Mouse (Mus musculus) telencephalon, adult 2 months (tissue): ENCODE data around the gene Erich3.
A peak's percentile ranks its signal among the peaks of the same experiment; 100 is the strongest.

ENCODE experiments used
- DNase-seq: peaks from one replicate; pipeline ENCODE4 v3.0.0-alpha.2; 2011; ENCODE audit warnings: low read depth, low spot score

The Erich3 gene

DNA sequence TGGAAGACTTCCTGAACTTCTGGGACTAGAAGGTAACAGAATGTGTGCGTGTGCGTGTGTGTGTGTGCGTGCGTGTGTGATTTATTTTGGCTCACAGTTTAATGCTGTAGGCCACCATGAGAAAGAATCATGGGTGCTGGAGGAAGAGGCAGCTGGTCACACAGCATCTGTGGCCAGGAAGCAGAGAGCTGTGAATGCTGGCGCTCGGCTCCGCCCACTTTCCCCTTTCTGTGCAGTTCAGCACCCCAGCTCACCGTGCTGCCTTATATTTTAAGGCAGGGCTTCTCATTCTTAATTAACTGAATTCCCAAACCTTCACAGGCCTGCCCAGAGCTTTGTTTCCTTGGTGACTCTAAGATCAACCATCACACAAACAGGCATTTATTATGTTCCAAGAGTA, 9.7 kb downstream of the Erich3 start:
- DNase-seq, result no peak

DNA sequence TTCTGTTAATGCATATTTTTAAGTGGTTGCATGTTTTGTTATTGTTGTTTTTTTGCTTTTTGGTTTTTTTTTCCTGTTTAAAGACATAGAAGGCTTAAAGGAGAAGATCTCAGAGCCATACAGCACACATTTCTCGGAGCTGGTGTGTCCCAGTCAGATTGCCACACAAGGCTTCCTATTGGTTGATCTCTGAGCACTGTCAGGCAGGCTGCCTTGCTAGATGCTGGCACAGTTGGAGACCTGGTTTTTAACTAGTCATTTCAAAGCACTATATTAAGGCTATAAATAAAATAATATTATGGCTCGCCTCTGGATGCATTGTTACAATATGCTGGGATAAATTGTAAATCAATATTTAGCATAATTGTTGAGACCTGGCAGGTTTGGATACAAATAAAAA, 18.9 kb downstream of the Erich3 start:
- DNase-seq, result no peak

DNA sequence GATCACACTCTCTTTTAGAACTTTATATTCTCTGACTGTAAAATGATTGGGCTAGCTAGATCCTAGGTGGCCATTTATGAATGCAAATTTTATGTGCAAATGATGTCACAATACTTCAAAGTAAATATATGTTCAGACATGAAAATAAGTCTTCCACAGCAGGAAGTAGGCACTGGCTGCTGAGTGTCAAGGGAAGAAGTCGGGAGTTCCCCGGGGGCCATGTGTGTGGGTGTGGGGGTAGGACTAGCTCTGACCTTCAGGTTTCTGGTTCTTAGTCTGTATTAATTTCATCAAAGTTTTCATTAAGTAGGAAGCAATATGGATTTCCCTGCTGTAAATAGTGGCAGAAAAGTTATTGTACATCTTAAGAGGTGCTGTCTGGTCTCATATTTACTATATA, 20.0 kb downstream of the Erich3 start:
- DNase-seq, result no peak

- DNase-seq, result no peak
Observed at GRCm38 (mm10) chr3:154690260-154690659, 26.6 kb downstream of the Erich3 start.

DNA sequence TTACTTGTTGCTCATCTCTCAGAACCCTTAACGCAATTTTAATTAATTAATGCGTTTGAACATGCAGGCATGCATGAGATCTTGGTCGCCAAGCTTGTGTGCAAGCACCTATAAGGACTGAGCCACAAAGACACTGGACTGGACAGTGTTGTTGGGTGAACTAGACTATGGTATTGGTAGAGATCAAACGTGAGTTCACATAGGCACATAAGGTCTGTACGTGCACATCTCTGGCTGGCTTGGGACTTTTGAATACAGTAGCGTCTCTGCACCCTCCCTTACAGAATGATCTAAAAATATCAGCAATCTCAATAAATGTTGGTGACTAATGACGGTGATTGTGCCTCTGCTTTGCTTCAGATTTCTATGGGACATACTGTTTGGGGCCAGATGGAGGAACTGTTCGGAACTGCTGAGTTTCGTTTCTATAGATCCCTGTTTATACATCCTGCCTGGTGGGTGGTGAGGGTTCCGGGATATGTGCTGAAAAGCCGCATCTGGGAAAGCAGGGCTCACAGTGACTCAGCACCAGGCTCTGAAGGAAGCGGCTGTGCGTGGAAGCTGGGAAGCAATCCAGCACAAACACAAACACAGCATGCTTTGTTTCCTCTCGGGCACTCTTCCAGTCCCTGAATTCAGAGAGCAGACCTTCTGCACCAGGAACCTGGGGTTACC, 28.4 kb downstream of the Erich3 start:
- peak; percentile 96 for DNase-seq

DNA sequence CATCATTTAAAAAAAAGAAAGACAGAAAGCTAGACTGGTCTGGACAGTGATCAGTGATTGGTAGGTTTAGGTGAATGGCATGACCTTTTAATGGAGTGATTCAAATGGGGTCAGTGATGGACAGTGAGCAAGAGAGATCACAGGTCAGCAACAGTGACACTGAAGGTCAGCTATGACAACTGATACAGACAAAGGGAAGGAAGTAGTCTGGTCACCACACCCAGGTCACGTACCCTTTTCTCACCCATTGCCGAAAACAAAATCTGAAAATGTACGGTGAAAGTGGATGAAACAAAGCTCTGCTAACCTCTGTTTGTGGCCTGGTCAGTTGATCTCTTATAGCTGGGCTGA, 28.9 kb downstream of the Erich3 start:
- DNase-seq, result no peak

DNA sequence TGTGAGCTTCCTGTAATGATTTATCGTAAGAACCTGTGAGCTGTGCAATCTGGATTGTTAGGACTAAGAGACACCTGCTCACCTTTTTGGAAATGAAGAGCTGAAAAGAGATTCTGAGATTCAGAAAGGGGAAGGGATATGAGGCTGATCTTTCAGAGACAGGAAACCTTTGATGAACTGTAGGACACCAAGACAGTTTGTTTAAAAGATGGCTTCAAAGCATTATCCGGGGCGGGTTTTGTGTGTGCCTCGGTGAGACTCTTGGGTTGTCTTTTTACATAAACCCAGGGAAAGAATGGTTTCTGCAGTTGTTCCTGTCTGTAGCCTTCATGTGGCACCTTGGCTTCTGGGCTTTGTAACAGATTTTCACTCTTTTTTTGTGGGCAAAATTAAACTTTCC, 30.2 kb downstream of the Erich3 start:
- no peak for DNase-seq

DNA sequence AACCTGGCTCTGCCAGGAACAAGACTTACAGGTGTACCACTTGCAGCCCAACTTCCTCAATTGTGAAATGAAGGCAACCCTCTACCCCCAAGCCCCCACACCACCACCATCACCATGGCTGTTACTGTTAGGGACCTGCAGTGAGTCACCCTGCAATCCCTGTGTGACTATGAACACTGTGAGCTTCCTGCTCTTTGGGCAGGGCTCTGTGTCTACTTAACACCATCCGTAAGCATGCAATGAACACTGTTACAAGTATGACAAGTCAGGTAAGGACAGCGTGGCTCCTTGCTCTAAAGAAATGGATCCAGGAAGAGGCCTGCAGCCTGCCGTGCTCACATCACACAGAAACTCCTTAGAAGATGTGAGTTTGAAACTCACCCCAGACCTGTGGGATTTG, 33.0 kb downstream of the Erich3 start:
- no peak for DNase-seq

GRCm38 (mm10) chr3:154698907-154699306, 35.2 kb downstream of the Erich3 start:
- DNase-seq, result peak; percentile 79

DNA sequence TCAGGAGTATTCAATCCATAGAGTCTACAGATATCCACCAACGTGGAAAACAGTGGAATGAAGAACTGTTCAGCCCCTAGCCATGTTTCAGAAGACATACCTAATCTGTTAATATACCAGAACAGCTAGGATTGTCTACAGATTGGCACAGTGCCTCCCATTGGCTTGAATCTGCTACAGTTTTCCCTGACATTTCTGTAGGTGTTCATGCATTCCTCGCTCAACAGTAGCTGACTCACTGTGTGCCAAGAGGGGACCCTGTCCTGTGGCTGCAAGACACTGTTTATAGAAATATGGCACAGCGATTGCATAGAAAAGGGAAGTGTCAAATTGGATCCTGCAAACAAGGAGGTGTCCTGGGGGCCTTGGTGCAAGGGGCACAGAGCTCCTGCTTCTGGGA, 36.6 kb downstream of the Erich3 start:
- DNase-seq, result no peak

GRCm38 (mm10) chr3:154700735-154701134, 37.1 kb downstream of the Erich3 start:
- no peak for DNase-seq

DNA sequence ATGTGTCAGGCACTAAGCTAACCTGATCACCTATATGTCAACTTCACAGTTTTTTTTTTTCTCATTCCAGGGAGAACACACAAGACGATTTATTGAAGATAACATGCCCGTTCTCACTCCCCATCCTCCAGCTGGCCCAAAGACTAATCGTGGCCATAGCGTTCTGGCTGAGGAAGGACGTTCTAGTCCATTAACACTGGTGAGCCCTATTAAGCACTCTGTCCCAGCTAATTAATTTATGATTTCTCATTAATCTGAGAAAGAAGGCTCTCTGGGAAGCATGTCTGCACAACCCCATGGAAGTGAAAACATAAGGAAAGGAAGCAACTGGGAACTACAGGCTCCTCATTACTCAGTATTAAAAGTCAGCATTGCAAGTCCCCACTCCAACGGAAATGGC, 41.1 kb downstream of the Erich3 start:
- DNase-seq, result no peak

DNA sequence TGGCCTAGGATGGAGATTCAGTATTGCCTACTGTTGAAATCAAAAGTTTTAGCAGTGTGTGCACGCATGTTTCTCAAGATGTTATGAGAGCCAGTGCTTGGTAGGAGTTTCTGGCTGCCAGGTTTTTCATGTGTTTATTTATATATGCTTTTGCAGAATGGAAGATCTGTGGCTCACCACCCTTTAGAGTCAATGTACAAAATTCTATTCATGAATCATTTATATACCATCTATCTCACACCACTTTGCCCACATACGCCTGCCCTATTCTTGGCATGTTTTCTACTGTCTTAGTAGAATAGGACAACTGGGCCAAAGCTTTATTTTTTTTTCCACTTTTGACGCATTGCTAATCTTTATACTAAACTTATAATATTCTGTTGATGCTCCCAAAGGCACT, 44.5 kb downstream of the Erich3 start:
- peak; percentile 70 for DNase-seq

DNA sequence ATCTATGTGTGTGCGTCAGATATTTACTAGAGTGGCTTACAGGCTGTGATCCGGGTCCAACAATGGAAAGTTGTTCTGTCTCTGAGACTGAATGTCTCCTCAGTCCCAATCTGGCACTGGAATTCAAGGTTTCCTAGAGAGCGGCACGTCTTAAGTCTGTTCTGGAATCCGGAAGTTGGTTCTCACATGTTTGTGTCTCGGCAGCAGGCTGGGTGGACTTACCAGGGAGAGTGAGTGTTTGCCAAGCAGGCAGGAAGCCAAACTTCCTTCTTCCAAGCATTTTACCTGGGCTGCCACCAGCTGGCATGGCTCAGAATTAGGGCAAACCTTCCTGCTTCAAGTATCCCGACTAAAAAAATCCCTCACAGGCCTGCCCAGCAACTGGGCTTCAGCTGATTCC, 59.5 kb downstream of the Erich3 start:
- no peak for DNase-seq

DNA sequence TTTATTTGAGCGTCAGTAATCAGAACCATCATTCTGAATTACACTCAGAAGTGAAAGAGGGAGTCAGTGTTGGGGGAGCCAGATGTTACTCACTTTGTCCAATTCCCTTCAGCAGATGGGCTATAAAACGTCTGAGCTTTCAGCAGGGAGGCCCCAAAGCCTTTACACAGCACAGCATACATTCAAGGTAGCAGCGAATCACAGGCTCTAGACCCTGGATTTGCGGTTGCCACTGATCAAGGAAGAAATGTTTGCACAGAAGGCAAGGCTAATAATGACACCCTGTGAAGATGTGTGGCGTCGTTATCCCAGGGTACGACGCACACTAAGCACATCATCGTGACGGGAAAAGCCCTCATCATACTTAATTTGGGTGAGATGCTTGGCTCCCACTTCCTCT, 67.8 kb downstream of the Erich3 start:
- DNase-seq, result no peak

DNA sequence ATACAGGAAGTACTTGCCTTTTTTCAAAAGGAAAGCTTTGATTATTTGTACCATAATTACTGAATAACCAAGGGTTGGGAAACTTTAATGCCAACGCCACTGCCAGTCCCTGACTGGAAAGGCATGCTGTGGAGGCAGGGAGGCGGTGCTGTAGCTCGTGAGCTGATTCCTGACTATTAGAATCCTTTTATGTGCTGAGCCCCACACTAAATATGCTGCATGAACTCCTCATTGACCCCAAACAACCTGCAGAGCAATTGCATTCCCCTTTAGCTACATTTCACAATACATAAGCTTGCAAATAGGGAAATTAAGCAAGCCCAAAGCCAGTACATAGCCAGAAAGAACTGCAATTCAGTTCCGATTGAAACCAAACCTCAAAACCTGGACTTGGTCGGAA, 77.8 kb downstream of the Erich3 start:
- no peak for DNase-seq

DNA sequence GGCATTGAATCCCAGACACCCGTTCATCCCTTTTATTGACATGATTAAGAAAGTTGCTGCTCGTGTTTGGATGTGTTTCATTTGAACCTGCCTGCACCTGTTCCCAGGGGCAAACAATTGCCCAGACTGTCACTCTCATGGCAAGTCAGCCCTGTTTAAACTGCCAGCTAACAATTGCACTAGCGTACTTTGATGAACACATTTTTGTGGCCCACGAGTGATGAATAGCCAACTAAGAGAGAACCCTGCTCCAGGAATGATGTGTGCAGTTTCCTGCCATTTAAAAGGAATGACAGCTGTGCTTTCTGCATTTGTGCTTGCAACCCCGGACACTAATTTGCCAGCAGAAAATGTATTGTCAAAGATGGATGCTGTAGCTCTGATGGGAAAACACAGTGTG, 79.3 kb downstream of the Erich3 start:
- DNase-seq, result no peak

DNA sequence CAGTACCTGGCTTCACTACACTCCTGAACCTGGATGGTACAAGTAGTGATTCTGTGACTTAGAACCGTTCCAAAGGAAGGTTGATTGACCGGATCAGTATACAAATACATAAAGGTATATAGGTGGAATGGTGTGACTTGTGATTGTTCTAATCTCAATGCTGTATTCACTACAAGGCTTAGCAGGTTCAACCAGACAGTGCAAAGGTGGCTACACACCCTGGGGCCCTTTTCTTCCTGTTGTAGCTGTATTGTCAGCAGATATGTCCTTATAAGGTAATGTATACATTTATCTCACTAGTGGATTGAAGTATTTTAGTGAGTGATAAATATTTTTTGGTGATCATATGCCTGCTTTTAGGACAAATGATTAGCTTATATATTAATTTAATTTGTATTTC, 80.7 kb downstream of the Erich3 start:
- DNase-seq, result no peak

GRCm38 (mm10) chr3:154754505-154754904, 90.8 kb downstream of the Erich3 start:
- no peak for DNase-seq

GRCm38 (mm10) chr3:154755225-154755624, 91.6 kb downstream of the Erich3 start:
- no peak for DNase-seq

DNA sequence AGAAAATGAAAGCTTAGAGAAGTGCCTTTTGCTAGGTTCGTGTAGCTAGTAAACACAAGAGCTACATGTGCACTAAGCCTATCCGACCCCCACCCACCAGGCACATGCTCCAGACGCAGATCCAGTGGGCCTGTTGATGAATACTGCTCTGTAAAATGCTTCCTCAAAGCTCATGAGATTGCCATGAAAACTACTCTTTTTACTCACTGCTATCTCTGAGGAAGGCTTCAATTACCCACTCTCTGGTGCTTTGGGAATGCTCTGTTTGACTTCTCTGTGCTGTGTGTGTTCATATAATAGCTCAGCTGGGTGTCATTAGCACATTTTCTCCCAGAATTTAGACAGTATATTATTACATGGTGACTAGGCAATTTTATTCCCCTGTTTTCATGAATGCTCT, 94.4 kb downstream of the Erich3 start:
- DNase-seq, result no peak

DNA sequence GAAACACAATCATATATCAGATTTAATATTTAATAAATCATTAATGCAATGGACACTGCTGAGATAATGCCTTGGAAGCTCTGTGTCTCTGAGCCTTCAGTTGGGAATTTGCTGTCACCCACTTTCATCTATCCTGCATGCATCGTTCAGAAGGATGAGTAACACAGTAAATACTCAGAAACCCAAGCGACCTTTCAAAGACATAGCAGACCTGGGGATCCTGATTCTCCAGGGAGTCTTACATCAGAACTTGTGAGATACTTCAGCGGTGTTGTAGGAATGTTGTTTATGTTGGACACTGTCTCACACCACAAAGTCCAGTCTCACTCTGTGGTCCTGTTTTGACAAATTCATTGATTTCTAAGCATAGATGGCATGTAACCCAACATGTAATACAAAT, 97.4 kb downstream of the Erich3 start:
- DNase-seq, result no peak

- no peak for DNase-seq
Observed at GRCm38 (mm10) chr3:154763374-154763773, 99.7 kb downstream of the Erich3 start.

DNA sequence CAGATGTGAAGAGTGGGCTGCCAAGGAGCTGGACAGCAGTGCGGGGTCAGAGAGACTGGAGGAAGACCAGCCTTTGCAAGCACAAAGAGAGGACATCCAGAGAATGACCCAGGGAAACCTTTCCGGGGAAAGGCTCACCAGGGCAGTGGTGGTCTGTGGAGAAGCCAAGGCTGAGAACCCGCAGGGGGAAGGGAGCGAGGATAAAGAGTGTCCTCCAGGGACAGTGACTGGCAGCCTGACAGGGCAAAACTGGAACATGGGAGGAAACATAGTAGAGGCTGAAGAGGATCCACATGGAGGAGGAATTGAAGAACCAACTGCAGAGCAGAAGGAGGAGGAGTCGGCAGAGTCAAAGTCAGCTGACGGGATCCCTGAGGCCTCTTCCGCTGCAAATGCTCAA, 100.5 kb downstream of the Erich3 start:
- no peak for DNase-seq
